25 mouse cellular contexts compared by ENCODE assay signal in genomic region chr19:40699816-40700215, GRCm38 (mm10). TPM values are rescaled to one million over a fixed set of nuclear protein-coding genes. Genes with fewer than 3 reads are reported as not detected.
A peak's percentile ranks its signal among the peaks of the same experiment; 100 is the strongest.
DNase-seq lines count a peak whose midpoint lies in the region; ATAC-seq and TF ChIP-seq lines count a peak whose summit lies in the region.
"Had no signal": no experiment of that assay in that cellular context is flagged by ENCODE, and none has a peak within 500 bp of the region (broad histone marks: within the 10 kb centered on the region; RNA-seq: fewer than 3 reads in every experiment).

No protein-coding gene starts in this region.

- H3K27me3 ChIP-seq in forebrain, embryonic 14.5 days (replicated peaks; ENCODE audit: control insufficient read depth, insufficient read depth, low read length): no peaks in the 10 kb centered on the region
- H3K27me3 ChIP-seq in forebrain, embryonic 12.5 days: no peaks in the 10 kb centered on the region
- no peaks in the 10 kb centered on the region for H3K27me3 ChIP-seq in heart, adult 2 months (ENCODE audit: control insufficient read depth, insufficient read depth, low read length)
- no peaks in the 10 kb centered on the region for H3K27me3 ChIP-seq in hindbrain, postnatal 0 days (ENCODE audit: insufficient read depth, low read length)
- H3K27me3 ChIP-seq: CH12.LX; embryonic facial prominence, embryonic 12.5 days; forebrain, embryonic 15.5 days had no signal

- H3K4me1 ChIP-seq in forebrain, embryonic 14.5 days (ENCODE audit: control insufficient read depth, insufficient read depth, low read length): peaks cover 9% of the 10 kb centered on the region; the same call in 1 of the 2 replicates
- peaks cover 13% of the 10 kb centered on the region for H3K4me1 ChIP-seq in forebrain, embryonic 12.5 days
- H3K4me1 ChIP-seq in heart, adult 2 months (ENCODE audit: control insufficient read depth, insufficient read depth, low read length): peaks cover 22% of the 10 kb centered on the region
- H3K4me1 ChIP-seq in hindbrain, postnatal 0 days (ENCODE audit: insufficient read depth, low read length): no peaks in the 10 kb centered on the region
- H3K4me1 ChIP-seq: embryonic facial prominence, embryonic 12.5 days had no signal

- TF ChIP-seq CTCF in heart, adult 2 months (IDR thresholded peaks at IDR 0.05): no peak
- TF ChIP-seq CTCF in hindbrain, postnatal 0 days (IDR thresholded peaks at IDR 0.05; ENCODE audit: low read depth): no peak

- intact Hi-C loops in heart, adult 2 months (cut with DNase I): loop anchor here (2.0 to 5.0 kb wide), 2 partner anchors 39 to 68 kb away; no protein-coding TSS in a partner anchor

- no peaks in the 10 kb centered on the region for H3K9me3 ChIP-seq in forebrain, embryonic 14.5 days (replicated peaks; ENCODE audit: control insufficient read depth, low read length)
- H3K9me3 ChIP-seq in forebrain, embryonic 12.5 days: no peaks in the 10 kb centered on the region
- H3K9me3 ChIP-seq in hindbrain, postnatal 0 days (ENCODE audit: low read length): no peaks in the 10 kb centered on the region
- H3K9me3 ChIP-seq: embryonic facial prominence, embryonic 10.5 days; embryonic facial prominence, embryonic 12.5 days; forebrain, embryonic 15.5 days; G1E had no signal

- no peak for TF ChIP-seq EP300 in heart, adult 2 months (IDR thresholded peaks at IDR 0.05; ENCODE audit: insufficient read depth, low read depth, low read length)

- no peak for ATAC-seq in forebrain, embryonic 14.5 days
- ATAC-seq in forebrain, embryonic 12.5 days (ENCODE audit: low FRiP score): no peak
- no peak for ATAC-seq in hindbrain, postnatal 0 days
- ATAC-seq: CD4-positive, CD25-positive, alpha-beta regulatory T cell, adult 4 months; forebrain, embryonic 15.5 days; forebrain, postnatal 0 days had no signal

- no peak overlapping the region for H3K4me2 ChIP-seq in forebrain, embryonic 14.5 days (ENCODE audit: low read length)
- H3K4me2 ChIP-seq in forebrain, embryonic 12.5 days: no peak overlapping the region
- no peak overlapping the region for H3K4me2 ChIP-seq in hindbrain, postnatal 0 days (ENCODE audit: low read depth, low read length)
- H3K4me2 ChIP-seq: embryonic facial prominence, embryonic 12.5 days; forebrain, embryonic 15.5 days had no signal

- no peaks in the 10 kb centered on the region for H3K36me3 ChIP-seq in forebrain, embryonic 14.5 days (ENCODE audit: control insufficient read depth, insufficient read depth, low read length)
- no peaks in the 10 kb centered on the region for H3K36me3 ChIP-seq in forebrain, embryonic 12.5 days (replicated peaks)
- H3K36me3 ChIP-seq in heart, adult 2 months (ENCODE audit: control insufficient read depth, insufficient read depth, low read length): peaks cover 9% of the 10 kb centered on the region
- H3K36me3 ChIP-seq in hindbrain, postnatal 0 days (ENCODE audit: insufficient read depth, low read length): no peaks in the 10 kb centered on the region
- H3K36me3 ChIP-seq: embryonic facial prominence, embryonic 10.5 days; embryonic facial prominence, embryonic 12.5 days; forebrain, embryonic 15.5 days; G1E had no signal

- 24% methylated on average over 5 of the region's 5 CpGs for WGBS in forebrain, embryonic 14.5 days
- 33% methylated on average over 5 of the region's 5 CpGs for WGBS in forebrain, embryonic 12.5 days
- 84% methylated on average over 5 of the region's 5 CpGs for WGBS in heart, adult 2 months
- 31% methylated on average over 5 of the region's 5 CpGs for WGBS in hindbrain, postnatal 0 days

- no peak overlapping the region for H3K4me3 ChIP-seq in forebrain, embryonic 14.5 days (ENCODE audit: low read depth, low read length)
- no peak overlapping the region for H3K4me3 ChIP-seq in forebrain, embryonic 12.5 days (replicated peaks)
- no peak overlapping the region for H3K4me3 ChIP-seq in heart, adult 2 months
- H3K4me3 ChIP-seq in hindbrain, postnatal 0 days (ENCODE audit: low read length): no peak overlapping the region
- H3K4me3 ChIP-seq: embryonic facial prominence, embryonic 10.5 days; embryonic facial prominence, embryonic 12.5 days; forebrain, embryonic 15.5 days had no signal

- no peaks in the 10 kb centered on the region for H3K79me2 ChIP-seq in heart, adult 2 months (replicated peaks; ENCODE audit: control insufficient read depth, insufficient read depth, low read length)

- peak; percentile 5 for DNase-seq in forebrain, embryonic 14.5 days (ENCODE audit: low spot score)
- DNase-seq in heart, adult 11 months: peak; percentile 82
- no peak for DNase-seq in heart, adult 2 months
- DNase-seq in Muller cell, postnatal 12 days (ENCODE audit: inconsistent ontology term): peak; percentile 62
- DNase-seq in retina, embryonic 14.5 days (ENCODE audit: low spot score): peak; percentile 75
- DNase-seq in hindbrain, postnatal 0 days (ENCODE audit: low spot score): no peak
- no peak for DNase-seq in kidney, adult 8-10 months
- DNase-seq: adrenal gland, adult 2 months; adrenal gland, postnatal 10 days; adrenal gland, postnatal 25 days; B cell, adult 2 months; cerebellum, adult 11-12 months; cerebellum, adult 2 months; cerebellum, adult 9-10 months; cerebellum, postnatal 10 days; cerebellum, postnatal 25 days; forebrain, postnatal 0 days had no signal

- TF ChIP-seq POLR2A in heart, adult 2 months (IDR thresholded peaks at IDR 0.05; ENCODE audit: insufficient read depth, low read depth, low read length): no peak

- no peak overlapping the region for H3K27ac ChIP-seq in forebrain, embryonic 14.5 days (ENCODE audit: low read depth, low read length)
- no peak overlapping the region for H3K27ac ChIP-seq in forebrain, embryonic 12.5 days
- no peak overlapping the region for H3K27ac ChIP-seq in heart, adult 2 months
- H3K27ac ChIP-seq in hindbrain, postnatal 0 days: no peak overlapping the region
- H3K27ac ChIP-seq: embryonic facial prominence, embryonic 10.5 days; embryonic facial prominence, embryonic 12.5 days; forebrain, embryonic 15.5 days had no signal

- H3K9ac ChIP-seq in forebrain, embryonic 14.5 days (ENCODE audit: low read length): no peak overlapping the region
- H3K9ac ChIP-seq in forebrain, embryonic 12.5 days: no peak overlapping the region
- no peak overlapping the region for H3K9ac ChIP-seq in heart, adult 2 months (ENCODE audit: low read depth, low read length)
- no peak overlapping the region for H3K9ac ChIP-seq in hindbrain, postnatal 0 days (replicated peaks; ENCODE audit: low read length)
- H3K9ac ChIP-seq: embryonic facial prominence, embryonic 12.5 days; forebrain, embryonic 15.5 days; forebrain, postnatal 0 days had no signal

RNA-seq across cellular contexts. Expression of gene Cc2d2b, which starts 48.7 kb away (rescaled TPM):
- 0.15 and 0.26 TPM in 2 replicates for polyA plus RNA-seq in forebrain, embryonic 14.5 days (2014; fragmentation: Nextera tagmentation; extraction: Ambion mirVana)
- 0.38 TPM in 1 of 2 replicates, not detected in the other for polyA plus RNA-seq in forebrain, embryonic 12.5 days (2016; fragmentation: Nextera tagmentation; extraction: Ambion mirVana)
- not detected for total RNA-seq in heart, adult 2 months (2021)
- not detected in 2 replicates for polyA plus RNA-seq in heart, adult 2 months (2012; rRNA removed)
- total RNA-seq in hindbrain, postnatal 0 days (2014; rRNA removed): not detected in 2 replicates
- polyA plus RNA-seq in hindbrain, postnatal 0 days (2015; fragmentation: Nextera tagmentation; extraction: Ambion mirVana): 0.14 and 0.16 TPM in 2 replicates
- total RNA-seq: adrenal gland, adult 2 months; CH12.LX had no signal
- polyA plus RNA-seq: adrenal gland, adult 2 months; embryonic facial prominence, embryonic 14.5 days had no signal

Comparison
In these comparisons a context has a peak if more than half of its experiments do, and no peak if none do; other contexts are left out.
1. DNase-seq: peak in forebrain, embryonic 14.5 days (single experiment), heart, adult 11 months (single experiment), Muller cell, postnatal 12 days (single experiment) and retina, embryonic 14.5 days (single experiment); none in heart, adult 2 months (0 of 2), hindbrain, postnatal 0 days (single experiment) and kidney, adult 8-10 months (0 of 2).